Mouse (Mus musculus) G1E (cell line): ENCODE data around the gene Mpped2.

ENCODE experiments used
- CTCF ChIP-seq: IDR thresholded peaks from 2 replicates; pipeline ENCODE4 v1.5.1; 2012; ENCODE audit warnings: low read depth, low read length, inconsistent platforms, mixed read lengths
- GATA1 ChIP-seq: IDR thresholded peaks from 2 replicates; pipeline ENCODE4 v1.6.1; 2012; ENCODE audit warnings: borderline replicate concordance, low read length, inconsistent platforms, mixed read lengths
- GATA2 ChIP-seq: IDR thresholded peaks from 2 replicates; pipeline ENCODE4 v1.6.1; 2012; ENCODE audit warnings: low read depth, low read length, inconsistent platforms, borderline replicate concordance

DNA sequence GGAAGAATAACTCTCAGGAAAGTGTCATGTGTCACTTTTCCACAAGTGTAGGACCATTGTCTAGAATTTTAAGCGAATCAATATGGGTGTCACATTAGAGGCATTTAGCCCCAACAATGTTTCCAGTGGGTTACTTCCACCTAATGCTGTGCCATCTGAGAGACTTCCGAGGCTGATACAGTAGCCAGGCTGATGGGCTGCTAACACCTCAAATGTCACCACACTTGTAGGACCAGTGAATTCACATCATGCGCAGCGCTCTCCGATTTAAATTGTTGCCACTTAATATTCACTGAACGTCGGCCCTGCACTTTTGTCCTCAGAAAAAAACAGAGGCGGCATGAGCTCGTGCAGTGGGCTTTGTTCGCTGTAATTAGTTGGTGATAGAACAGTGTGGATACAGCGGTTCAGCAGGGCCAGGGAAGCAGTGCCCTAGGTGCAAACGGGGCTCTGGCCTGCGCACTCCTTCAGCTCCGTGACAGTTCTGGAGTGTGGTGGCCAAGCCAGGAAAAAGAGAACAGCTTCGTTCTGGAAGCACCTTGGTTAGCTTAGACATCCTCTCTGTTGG lies 42.8 kb downstream of the Mpped2 start:
- TF ChIP-seq CTCF (no peak), GATA1 (no peak), GATA2 (no peak)
